Mouse (Mus musculus): ENCODE results near the gene Gm20388.

Gene Gm20388

DNA sequence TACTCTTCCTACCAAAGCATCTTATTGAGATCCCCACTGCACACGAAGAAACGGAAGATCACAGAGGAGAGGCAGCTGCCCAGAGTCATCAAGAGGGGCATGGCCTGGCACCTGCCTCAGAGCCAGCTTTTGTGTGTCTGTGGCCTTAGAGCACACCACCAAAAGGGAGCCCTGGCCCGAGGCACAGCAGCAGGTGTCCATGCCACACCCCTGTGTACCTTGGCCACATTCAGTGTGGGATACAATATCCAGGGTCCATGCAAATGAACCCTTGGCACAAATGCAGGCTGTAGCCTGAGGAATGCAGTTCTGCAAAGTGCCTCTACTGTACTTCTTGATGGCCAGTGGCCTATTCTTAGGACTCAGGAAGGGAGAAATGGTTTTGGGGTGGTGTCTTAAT, 3426.8 kb downstream of the Gm20388 start:
- no peak for DNase-seq (ENCODE audit: extremely low spot score)

DNA sequence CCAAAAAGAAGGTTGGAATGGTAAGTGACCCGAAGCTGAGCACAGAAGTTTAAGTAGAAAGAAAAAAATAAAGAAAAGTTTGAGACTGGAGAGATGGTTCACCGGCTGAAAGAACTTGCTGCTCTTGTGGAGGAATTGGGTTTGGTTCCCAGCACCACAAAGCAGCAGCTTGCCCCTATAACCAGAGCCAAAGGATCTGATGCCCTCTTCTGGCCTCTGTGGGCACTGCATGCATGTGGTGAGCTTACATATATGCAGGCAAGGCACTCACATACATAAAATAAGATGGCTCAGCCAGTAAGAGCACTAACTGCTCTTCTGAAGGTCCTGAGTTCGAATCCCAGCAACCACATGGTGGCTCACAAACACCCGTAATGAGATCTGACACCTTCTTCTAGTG, 3429.4 kb downstream of the Gm20388 start:
- DNase-seq (ENCODE audit: extremely low spot score): no peak

DNA sequence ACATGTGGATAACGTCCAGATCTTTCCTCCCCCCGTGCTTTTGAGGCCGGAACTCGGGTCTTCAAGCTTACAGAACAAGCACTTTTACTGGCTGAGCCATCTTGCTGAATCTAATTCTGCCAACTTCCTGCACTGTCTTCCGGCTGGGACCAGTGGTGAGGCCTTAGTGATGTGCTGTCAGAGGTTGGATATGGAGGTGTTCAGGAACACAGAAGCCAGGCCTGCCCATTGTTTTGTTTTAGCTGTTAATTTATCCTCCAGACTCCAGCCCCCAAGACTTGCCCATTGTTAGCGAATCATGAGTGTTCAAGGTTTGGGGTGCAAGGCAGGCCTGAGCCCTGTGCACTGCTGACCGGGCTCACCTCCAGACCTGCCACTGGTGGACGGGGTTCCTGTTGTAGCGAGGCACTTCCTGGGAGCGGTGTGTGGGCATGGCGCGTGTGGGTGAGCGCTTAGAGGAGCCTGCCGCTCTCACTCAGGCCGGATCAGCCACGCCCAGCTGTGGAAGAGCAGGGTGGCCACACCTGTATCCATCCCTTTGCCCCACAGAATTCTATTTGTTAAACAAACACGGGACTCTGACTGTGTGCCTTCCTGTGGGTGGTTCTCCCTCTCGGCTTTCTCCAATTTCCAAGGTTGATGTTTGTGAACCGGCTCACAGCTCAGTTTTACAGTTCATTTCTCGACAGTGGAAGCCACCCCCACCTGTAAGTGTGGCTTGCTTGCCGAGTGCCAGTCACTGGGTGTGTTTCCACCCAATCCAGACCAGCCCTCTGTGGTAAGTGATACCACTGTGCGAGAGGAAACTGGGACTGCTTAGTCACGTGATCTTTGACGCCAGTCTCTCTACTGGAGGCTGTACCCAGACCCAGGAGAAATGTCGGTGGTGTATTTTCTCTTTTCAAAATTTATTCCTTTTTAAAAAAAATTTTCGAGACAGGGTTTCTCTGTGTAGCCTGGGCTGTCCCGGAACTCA, 3430.7 kb downstream of the Gm20388 start:
- no peak for DNase-seq (ENCODE audit: extremely low spot score)

DNA sequence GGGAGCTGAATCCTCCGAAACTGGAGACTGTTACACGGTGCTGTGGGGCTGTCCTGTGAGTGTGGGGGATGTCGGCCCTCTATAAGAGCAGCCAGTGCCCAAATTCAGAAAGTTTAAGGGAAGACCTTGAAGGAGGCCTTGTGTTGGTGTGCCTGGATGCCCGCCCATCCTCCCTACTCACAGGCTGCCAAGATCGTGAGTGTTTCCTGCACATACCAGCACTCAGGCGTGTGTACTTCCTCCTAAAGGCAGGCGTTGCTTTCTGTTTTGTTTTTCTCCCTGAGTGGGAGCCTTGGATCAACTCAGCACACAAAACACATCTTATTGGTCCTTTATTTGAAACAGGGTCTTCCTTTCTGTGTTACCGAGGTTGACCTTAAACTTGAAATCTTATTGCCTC, 3431.6 kb downstream of the Gm20388 start:
- no peak for DNase-seq (ENCODE audit: extremely low spot score)

DNA sequence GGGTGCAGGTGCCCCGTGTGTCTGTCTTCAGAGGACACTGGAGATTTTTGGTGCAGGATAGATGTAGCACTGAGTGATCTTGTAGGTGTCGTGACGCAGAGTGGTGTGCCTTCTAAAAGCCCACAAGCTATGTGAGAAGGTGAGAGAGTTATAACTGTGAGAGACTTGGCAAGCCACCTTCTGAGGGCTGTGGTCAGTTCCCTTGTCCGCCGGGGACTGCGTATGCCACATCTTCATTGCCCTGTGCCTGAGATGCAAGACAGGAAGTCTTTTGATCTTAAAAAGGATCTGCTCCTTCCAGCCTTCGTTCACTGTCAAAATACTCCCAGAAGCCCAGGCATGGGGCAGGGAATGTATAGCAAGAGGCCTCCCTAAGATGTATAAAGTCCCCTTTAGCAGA, 3432.3 kb downstream of the Gm20388 start:
- DNase-seq (ENCODE audit: extremely low spot score): no peak

DNA sequence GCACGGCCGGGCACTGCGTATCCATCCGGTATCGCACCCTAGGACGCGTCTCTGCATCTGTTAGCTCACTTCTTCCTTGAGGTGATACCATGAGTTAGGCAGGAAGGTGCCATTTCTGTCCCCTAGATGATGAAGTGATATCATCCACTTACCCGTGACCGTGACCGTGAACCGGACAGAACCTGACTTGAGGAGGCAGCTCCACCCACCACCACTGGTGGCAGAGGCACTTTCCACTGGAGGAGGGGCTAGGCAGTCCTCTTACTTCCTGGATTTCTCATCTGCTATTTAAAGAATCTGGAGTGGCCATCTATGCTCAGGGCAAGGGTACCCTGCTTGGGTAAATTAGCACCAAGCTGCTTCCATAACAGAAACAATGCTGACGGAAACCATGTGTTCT, 3432.8 kb downstream of the Gm20388 start:
- no peak for DNase-seq (ENCODE audit: extremely low spot score)

DNA sequence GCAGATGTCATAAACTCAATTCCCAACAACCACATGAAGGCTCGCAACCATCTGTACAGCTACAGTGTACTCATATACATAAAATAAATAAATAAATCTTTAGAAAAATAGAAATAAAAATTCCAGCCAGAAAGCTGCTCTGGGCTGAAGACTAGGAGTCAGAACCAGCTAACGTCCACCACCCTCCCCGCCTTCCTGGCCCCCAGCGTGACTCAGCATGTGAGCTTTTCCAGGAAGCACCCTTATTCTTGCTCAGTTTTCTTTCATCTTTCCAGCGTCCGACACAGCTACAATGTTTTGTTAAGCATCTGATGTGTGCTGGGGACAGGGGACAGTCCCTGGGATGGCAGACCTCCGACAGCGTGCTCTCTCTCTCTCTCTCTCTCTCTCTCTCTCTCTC, 3434.5 kb downstream of the Gm20388 start:
- no peak for DNase-seq (ENCODE audit: extremely low spot score)

DNA sequence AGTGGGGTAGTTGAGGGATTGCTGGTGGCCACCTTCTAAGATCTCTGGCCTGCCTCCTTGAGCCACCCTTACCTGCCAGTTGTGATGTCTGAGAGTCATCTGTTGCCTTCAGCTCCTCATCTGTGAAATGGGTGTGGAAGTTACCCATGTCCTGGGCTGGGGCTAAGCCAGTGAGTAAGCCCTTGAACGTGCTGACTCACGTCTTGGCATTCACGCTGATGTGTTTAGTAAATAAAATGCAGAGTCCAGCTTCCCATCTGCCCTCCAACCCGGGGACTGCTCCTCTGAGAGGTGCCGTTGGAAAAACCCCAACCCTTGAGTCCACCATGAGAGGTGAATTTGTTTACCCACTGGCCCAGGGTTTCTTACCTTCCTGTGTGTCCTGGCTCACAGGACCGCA, 3435.2 kb downstream of the Gm20388 start:
- DNase-seq (ENCODE audit: extremely low spot score): no peak

DNA sequence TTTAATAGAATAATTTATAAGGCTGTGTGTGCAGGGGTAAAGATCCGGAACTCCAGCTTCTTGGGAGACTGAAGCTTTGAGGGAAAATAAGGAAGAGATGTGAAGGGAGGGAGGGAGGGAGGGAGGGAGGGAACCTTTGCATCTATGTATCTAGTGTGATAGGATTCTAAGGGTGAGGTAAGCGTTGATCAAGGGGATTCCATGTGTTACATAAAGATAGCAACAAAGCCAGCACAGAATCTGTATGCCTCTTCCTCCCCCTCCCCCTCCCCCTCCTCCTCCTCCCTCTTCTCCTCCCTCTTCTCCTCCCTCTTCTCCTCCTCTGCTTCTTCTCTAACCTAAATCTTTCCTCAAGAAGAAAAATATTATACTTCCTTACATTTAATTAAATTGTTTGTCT, 3436.7 kb downstream of the Gm20388 start:
- no peak for DNase-seq (ENCODE audit: extremely low spot score)

DNA sequence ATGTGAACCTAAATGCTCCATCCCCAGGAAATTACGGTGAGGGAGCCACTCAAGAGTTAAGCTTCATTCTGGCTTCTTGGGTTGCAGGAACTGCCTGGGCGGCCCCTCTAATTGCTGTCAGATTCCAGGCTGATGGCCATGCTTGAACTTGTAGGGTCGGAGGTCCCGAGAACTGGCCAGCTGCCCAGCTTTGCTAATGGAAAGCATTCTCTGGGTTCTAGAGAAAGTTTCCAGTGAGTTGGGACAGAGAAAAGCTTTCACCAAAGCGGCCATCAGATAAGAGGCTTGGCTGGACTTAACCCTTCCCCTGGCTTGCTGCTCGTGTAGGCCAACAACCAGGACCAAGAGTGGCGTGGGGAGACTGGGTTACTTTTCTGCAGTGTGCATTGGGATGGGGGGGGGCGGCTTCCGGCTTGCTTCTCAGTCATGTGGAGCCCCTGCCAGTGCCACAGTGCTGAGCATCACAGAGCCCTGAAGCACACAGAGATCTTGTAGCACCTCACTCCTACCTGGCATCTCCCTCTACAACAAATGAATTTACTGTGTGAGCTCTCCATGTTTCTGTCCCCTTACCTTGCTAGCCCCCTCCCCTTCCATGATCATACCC, 3437.7 kb downstream of the Gm20388 start:
- no peak for DNase-seq (ENCODE audit: extremely low spot score)

DNA sequence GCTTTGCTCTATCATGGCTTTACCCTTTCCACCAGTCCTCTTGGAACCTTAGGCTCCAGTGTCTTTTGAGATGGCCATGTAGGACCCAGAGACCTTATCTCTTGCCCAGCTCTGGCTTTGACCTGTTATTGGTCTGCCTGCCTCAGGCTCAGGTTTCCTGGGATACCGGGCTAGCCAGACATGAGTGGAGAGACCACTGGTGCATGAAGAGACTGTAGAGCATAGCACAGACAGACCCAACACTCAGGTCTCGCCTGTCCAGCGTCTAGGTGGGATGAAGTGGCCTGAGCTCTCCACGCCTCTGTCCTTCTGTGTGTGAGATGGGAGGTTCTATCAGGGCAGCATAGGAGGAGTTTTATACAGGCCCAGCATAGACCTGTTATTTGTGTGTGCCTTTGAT, 3438.4 kb downstream of the Gm20388 start:
- no peak for DNase-seq (ENCODE audit: extremely low spot score)

DNA sequence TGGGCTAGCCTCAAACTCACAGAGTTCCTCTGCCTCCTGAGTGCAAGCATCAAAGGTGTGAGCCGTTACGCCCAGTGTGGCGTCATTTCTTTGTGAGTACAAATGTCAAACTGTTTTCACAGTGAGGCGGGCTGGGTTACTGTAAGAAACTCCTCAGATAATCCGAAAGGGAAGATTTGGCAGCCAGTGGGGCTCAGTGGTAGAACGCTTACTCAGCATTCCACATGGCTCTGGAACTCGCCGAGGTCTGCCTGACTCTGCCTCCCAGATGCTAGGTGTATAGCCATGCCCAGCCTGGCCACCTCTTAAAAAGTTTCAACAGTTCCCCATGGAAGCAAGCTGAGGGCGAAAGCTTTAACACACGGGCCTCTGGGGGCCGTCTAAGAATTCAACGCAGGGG, 3441.5 kb downstream of the Gm20388 start:
- no peak for DNase-seq (ENCODE audit: extremely low spot score)

DNA sequence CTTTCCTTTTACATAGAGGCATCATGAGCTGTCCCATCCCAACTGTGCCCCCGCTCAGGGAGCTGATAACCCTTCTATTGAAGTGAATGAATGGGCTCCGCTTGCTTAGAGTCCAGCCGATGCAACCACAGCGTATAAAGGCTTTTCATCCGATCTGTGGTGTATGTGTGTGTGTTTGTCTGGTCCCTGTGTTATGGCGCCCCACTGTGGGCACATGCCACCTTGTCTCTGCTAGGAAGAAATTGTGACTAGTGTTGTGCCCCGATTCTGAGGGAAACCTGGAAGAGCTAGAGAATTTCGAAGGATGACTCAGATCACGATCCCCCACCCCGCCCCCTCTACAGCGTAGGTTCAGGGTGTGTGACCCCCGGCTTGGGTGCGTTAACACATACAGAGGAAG, 3442.1 kb downstream of the Gm20388 start:
- peak; percentile 33 for DNase-seq (ENCODE audit: extremely low spot score)

DNA sequence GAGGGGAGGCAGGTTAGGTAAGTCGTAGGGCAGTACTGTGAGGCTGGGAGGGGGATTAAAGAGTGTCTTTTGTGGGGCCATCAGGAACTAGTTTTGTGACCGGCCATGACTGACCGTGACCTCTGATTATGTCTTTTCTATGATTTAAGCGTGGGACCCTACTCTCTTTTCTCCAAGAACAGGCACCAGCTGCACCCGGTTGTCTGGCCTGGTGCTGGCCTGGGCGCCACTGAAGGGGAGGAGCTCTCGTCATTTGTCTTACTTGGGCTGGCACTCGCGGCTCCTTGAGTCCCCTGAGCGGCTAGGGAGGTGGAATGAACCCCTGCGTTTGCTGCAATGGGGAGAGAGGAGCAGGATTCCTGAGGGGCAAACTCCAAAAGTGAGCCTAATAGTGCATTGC, 3442.6 kb downstream of the Gm20388 start:
- DNase-seq (ENCODE audit: extremely low spot score): no peak

DNA sequence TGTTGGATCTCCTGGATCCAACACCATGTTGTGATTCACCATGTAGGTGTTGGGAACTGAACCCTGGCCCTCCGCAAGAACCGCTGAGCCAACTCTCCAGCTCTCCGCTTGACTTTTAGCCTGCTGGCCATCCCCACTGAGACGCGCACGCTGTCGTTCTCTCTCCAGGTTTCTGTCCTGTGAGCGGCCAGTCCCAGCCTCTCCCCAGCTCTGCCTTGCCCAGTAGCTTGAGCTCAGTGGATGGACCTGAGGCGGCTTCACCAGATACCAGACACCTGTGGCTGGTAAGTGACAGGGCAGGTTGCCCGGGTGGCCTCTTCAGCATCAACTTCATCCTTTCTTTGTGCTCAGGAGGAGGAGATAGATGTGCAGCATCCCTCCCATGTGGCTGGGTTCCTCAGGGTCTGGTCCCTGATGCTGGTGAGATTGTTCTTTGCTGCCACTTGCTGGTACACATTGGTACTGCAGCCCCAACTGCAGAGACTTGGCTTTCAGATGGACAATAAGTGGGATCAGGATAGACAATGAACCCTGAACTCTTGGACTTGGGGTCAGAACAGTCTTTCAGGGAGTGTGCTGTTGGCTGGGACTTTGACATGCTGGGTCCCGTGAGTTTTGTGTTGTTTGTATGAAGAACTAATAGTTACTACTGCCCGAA, 3450.6 kb downstream of the Gm20388 start:
- DNase-seq (ENCODE audit: extremely low spot score): peak; percentile 88

DNA sequence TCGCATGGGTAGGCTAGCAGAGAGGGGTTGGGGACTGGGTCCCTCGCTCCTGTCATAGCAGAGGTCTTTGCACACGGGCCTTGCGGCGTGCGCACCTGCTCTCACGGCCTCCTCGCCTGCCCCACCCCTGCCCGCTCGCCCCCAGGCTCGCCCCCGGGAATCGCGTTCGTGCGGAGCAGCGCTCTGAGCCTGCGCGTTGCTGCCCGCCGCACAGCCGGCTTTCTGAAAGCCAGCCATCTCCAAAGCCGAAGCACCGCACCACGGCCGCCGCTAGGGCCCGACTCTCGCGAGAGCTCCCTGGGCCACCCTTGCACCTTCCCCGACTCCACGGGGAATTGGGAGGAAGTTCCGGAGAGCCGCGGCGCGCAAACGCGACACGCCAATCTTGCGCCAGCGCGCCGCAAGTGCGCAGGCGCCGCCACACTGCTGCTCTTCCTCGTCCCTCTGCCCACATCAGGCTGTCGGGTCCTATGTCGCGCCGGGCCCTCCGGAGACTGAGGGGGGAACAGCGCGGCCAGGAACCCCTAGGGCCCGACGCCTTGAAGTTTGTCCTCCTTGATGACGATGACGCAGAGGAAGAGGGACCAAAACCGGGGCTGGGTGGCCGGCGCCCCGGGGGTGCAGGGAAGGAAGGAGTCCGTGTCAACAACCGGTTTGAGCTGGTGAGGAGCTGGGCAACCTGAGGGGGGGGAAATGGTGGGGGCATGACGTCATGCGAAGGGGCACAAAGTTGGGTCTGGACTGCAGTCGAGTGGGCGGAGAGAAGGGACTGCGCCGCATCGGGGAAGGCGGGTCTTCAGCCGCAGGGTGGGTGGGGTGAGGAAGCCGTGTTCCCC, 3463.0 kb downstream of the Gm20388 start, which contains the start of gene Tcf25:
TSS of gene Tcf25 (plus strand) at position 351 of the 836 bp plus-strand sequence.
- peak; percentile 97 for DNase-seq (ENCODE audit: extremely low spot score)

DNA sequence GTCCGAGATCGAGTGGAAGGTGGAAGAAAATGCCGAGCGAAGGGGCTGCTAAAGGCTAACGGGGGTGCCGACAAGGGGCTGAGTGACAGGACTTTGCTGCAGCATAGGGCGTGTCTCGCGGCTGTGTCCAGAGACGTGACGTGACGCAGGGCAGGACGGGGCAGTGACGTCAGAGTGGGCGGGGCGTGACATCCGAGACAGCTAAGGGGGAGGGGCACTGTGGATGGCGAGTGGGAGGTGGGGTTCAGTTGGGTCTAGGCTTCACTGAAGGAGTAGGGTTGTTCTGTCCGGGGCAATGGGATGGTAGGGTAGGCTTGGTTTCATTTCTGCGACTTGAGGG, 3463.6 kb downstream of the Gm20388 start:
- DNase-seq (ENCODE audit: extremely low spot score): peak; percentile 96

DNA sequence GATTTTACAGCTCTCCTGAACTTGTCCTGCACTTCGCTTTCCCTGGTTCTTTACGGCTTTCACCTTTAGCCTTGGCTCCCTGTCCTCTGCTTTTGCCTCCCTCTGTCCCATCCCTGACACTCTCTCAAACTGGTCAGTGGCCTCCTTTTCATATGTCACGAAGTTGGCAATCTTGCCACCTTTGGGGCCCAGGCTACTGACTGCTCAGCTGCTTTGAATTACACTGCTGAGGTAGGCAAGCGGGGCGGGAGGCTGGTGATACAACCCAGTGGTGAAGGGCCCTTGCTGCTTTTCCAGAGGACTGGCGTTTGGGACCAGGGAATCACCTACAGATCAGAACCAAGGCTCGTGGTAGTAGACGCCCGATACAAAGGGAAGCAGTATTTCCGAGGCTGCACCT, 3465.1 kb downstream of the Gm20388 start:
- no peak for DNase-seq (ENCODE audit: extremely low spot score)

DNA sequence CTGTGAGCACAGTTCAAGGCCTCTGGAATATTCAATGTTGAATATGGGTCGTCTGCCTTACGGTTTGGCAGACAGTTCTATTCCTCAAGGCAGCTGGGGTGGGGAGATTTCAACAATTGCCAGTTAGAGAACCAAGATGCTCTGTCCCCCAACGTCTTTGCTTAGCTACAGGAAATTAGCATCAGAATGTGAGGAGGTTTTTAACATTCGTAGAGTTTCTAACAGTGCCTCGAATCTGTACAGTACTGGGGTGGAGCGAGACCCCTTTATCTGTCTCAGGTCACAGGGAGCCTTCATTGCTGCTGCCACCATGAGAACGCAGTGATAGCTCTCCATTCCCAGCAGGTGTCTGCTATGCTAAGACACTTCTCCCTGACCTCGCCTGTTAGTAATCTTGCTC, 3465.5 kb downstream of the Gm20388 start:
- no peak for DNase-seq (ENCODE audit: extremely low spot score)

DNA sequence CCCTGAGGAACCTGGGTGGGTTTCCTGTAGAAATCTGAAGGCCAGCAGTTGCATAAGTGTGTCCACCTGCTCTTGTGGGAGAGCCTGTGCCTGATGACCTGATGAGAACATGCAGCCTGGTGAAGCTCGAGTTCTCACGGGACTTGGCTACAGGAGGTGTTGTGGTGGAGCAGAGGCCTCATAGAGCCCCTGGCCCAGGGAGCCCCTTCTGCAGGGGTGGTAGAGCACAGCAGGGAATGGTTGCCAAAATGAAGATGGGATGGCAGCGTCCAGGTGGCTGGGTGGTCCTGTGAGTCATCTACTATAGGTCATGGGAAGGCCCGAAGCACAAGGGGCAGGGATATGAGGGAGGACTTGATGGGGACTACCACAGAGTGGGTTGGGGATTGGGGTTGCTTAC, 3471.1 kb downstream of the Gm20388 start:
- no peak for DNase-seq (ENCODE audit: extremely low spot score)

DNA sequence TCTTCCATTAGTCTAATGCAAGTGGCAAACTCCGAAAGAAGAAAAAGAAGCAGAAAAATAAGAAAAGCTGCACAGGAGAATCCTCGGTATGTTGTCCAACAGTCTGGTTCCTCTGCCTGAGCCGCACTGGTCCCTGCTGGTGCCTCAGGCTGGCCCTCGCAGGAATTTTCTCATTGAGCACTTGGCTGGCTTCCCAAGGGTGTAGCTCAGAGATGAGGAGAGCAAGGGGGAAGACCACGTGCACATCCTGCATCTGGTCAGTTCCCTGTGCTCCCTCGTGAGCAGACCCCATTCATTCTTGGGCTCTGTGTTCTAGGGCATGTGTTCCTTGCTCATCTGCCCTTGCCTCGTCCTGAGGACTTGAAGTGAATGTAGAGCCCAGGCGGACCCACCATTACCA, 3471.9 kb downstream of the Gm20388 start:
- DNase-seq (ENCODE audit: extremely low spot score): no peak

All from embryo, embryonic 9.5 days (tissue).